ENCODE assay signal across 9 mouse cellular contexts in genomic region chr9:117253361-117253760, GRCm38 (mm10).
DNase-seq lines count a peak whose midpoint lies in the region; ATAC-seq and TF ChIP-seq lines count a peak whose summit lies in the region.
"Had no signal": no experiment of that assay in that cellular context is flagged by ENCODE, and none has a peak within 500 bp of the region (broad histone marks: within the 10 kb centered on the region; RNA-seq: fewer than 3 reads in every experiment).

No protein-coding gene starts in this region.

- H3K4me1 ChIP-seq in heart, adult 2 months (ENCODE audit: control insufficient read depth, insufficient read depth, low read length), result no peaks in the 10 kb centered on the region
- H3K4me1 ChIP-seq in embryonic facial prominence, embryonic 10.5 days, result peaks cover 40% of the 10 kb centered on the region
- H3K4me1 ChIP-seq in heart, embryonic 16.5 days (ENCODE audit: control insufficient read depth, insufficient read depth, low read length), result peaks cover 3% of the 10 kb centered on the region; the same call in 1 of the 2 replicates
- H3K4me1 ChIP-seq in neural tube, embryonic 15.5 days, result peaks cover 35% of the 10 kb centered on the region

- H3K4me2 ChIP-seq in heart, embryonic 16.5 days (ENCODE audit: low read depth, low read length), result peak overlapping the region; percentile 65
- H3K4me2 ChIP-seq in neural tube, embryonic 15.5 days, result peak overlapping the region; percentile 77

- H3K9ac ChIP-seq in heart, adult 2 months (ENCODE audit: low read depth, low read length), result 0 out of 2 replicates have a peak overlapping the region, but pooled peaks have one; percentile 2
- peak overlapping the region; percentile 69 for H3K9ac ChIP-seq in heart, embryonic 16.5 days (ENCODE audit: low read length)
- H3K9ac ChIP-seq in neural tube, embryonic 15.5 days (replicated peaks), result peak overlapping the region; percentile 8; the same call in 1 of the 2 replicates

- H3K27ac ChIP-seq in heart, adult 2 months, result peak overlapping the region; percentile 7; the same call in 1 of the 2 replicates
- H3K27ac ChIP-seq in embryonic facial prominence, embryonic 10.5 days (replicated peaks), result no peak overlapping the region
- peak overlapping the region; percentile 75 for H3K27ac ChIP-seq in heart, embryonic 16.5 days (ENCODE audit: low read length)
- peak overlapping the region; percentile 67 for H3K27ac ChIP-seq in neural tube, embryonic 15.5 days (replicated peaks)

- H3K27me3 ChIP-seq in heart, adult 2 months (ENCODE audit: control insufficient read depth, insufficient read depth, low read length), result no peaks in the 10 kb centered on the region
- peaks cover 19% of the 10 kb centered on the region for H3K27me3 ChIP-seq in embryonic facial prominence, embryonic 10.5 days (replicated peaks; ENCODE audit: low read depth, poor library complexity, severe bottlenecking)
- no peaks in the 10 kb centered on the region for H3K27me3 ChIP-seq in heart, embryonic 16.5 days (ENCODE audit: control insufficient read depth, insufficient read depth, low read length)
- H3K27me3 ChIP-seq in neural tube, embryonic 15.5 days (replicated peaks), result no peaks in the 10 kb centered on the region

- TF ChIP-seq EP300 in heart, adult 2 months (IDR thresholded peaks at IDR 0.05; ENCODE audit: insufficient read depth, low read depth, low read length), result no peak

- H3K36me3 ChIP-seq in heart, adult 2 months (ENCODE audit: control insufficient read depth, insufficient read depth, low read length), result no peaks in the 10 kb centered on the region
- no peaks in the 10 kb centered on the region for H3K36me3 ChIP-seq in embryonic facial prominence, embryonic 10.5 days (replicated peaks)
- no peaks in the 10 kb centered on the region for H3K36me3 ChIP-seq in heart, embryonic 16.5 days (ENCODE audit: control insufficient read depth, insufficient read depth)
- no peaks in the 10 kb centered on the region for H3K36me3 ChIP-seq in neural tube, embryonic 15.5 days
- H3K36me3 ChIP-seq: G1E had no signal

- H3K9me3 ChIP-seq in embryonic facial prominence, embryonic 10.5 days, result no peaks in the 10 kb centered on the region
- H3K9me3 ChIP-seq in heart, embryonic 16.5 days (replicated peaks; ENCODE audit: control insufficient read depth, low read length), result no peaks in the 10 kb centered on the region
- no peaks in the 10 kb centered on the region for H3K9me3 ChIP-seq in neural tube, embryonic 15.5 days (replicated peaks)

- no peak for TF ChIP-seq POLR2A in heart, adult 2 months (IDR thresholded peaks at IDR 0.05; ENCODE audit: insufficient read depth, low read depth, low read length)

- 0 out of 2 replicates have a peak, but pooled peaks have one; percentile 23 for ATAC-seq in heart, embryonic 16.5 days (replicated peaks; ENCODE audit: extremely low read depth, insufficient read depth, low FRiP score)
- ATAC-seq in neural tube, embryonic 15.5 days (ENCODE audit: low FRiP score), result no peak

- no peak for TF ChIP-seq CTCF in heart, adult 2 months (IDR thresholded peaks at IDR 0.05)

- peak in 1 of 2 experiments; percentile 45 for DNase-seq in heart, adult 2 months
- no peak for DNase-seq in heart, adult 9 months (ENCODE audit: low spot score in 2 of 2)
- DNase-seq in embryonic facial prominence, embryonic 10.5 days (ENCODE audit: low spot score), result peak; percentile 16
- peak; percentile 52 to 70 for DNase-seq in left cerebral cortex, postnatal 14 days (ENCODE audit: low spot score in 2 of 2)
- DNase-seq in thymus, postnatal 4 days, result no peak
- DNase-seq in spleen, postnatal 36 days (ENCODE audit: low spot score in 2 of 2), result no peak

- no peak overlapping the region; the same call in 1 of the 2 replicates for H3K4me3 ChIP-seq in heart, adult 2 months
- peak overlapping the region; percentile 68; the same call in 1 of the 2 replicates for H3K4me3 ChIP-seq in embryonic facial prominence, embryonic 10.5 days
- H3K4me3 ChIP-seq in heart, embryonic 16.5 days (ENCODE audit: low read length), result peak overlapping the region; percentile 83
- H3K4me3 ChIP-seq in neural tube, embryonic 15.5 days (replicated peaks), result peak overlapping the region; percentile 66

- no peaks in the 10 kb centered on the region for H3K79me2 ChIP-seq in heart, adult 2 months (replicated peaks; ENCODE audit: control insufficient read depth, insufficient read depth, low read length)

- intact Hi-C loops in heart, adult 2 months (cut with DNase I), result loop anchor here (5.0 kb wide), 3 partner anchors 61 to 446 kb away; no protein-coding TSS in a partner anchor
- intact Hi-C loops in left cerebral cortex, postnatal 14 days (cut with DNase I), result no loop called here

- 22% methylated on average over 11 of the region's 11 CpGs for WGBS in heart, adult 2 months
- 45% methylated on average over 11 of the region's 11 CpGs for WGBS in embryonic facial prominence, embryonic 10.5 days
- WGBS in heart, embryonic 16.5 days, result 17% methylated on average over 11 of the region's 11 CpGs
- whole genome bisulfite sequencing in neural tube, embryonic 15.5 days, result 21% methylated on average over 11 of the region's 11 CpGs

Comparison
In these comparisons a context has a peak if more than half of its experiments do, and no peak if none do; other contexts are left out.
1. DNase-seq: peak in embryonic facial prominence, embryonic 10.5 days (single experiment) and left cerebral cortex, postnatal 14 days (2 of 2); none in heart, adult 9 months (0 of 2), thymus, postnatal 4 days (single experiment) and spleen, postnatal 36 days (0 of 2).
2. H3K9ac ChIP-seq: peak in every context shown above with its lines; median percentile 69 in heart, embryonic 16.5 days; 8 in neural tube, embryonic 15.5 days; 2 in heart, adult 2 months.